Mouse (Mus musculus): ENCODE measurements around the gene Lrrc4c.

The Lrrc4c gene

GRCm38 (mm10) chr2:96853797-96854196 lies 535.8 kb downstream of the Lrrc4c start:
- no peak for DNase-seq (ENCODE audit: low spot score)

DNA sequence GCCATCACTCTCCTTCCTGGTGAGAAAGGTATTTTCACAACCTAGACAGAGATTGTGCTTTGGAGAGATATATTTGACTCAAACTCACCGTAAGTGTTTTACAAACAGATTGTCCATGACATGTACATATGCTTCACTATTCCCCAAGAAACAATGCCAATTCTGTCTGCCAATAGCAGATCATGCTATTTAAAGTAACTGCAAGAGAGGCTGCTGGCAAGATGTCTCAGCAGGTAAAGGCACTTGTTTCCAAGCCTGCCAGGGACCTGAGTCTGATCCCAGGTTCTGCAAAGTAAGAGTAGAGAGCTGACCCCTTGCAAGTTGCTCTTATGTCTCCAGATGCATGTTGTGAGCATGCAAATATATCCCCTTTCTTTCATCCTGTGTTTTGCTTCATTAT lies 558.1 kb downstream of the Lrrc4c start:
- DNase-seq (ENCODE audit: low spot score), result no peak

DNA sequence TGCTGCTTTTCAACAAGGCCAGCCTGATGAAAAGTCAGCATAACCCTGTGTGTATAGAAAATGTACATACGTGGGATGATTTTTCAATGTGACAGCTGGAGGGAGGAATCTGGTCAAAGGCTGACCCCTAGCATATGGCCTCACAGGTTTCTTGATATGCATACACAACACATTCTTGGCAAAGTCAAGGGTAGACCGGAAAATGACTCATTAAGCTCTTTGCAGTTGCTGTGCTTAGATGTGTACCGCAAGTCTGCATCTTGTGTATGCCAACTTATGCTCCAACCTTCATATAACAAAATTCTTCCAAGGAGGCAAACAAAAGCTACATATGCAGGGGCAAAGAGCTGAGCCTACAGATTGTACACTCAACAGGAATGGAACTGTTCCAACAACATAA lies 631.6 kb downstream of the Lrrc4c start:
- no peak for DNase-seq (ENCODE audit: low spot score)

DNA sequence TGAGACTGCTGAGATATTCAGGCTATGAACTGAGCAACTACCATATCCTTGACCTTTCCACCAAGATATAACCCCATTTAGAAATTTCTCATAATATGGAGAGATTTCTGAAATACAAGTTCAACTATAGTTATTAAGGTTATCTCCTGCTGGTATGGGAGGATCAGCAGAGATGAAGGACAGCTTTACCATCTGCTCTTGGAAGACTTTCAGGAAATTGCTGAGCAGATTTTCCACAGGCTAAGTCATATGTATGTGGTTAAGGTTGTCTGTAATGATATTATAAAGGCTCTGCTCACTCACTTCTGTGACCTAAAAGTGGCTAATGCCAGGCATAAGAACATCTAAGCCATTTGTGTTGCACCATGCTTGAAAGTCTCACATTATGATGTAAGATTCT lies 681.6 kb downstream of the Lrrc4c start:
- no peak for DNase-seq (ENCODE audit: low spot score)

DNA sequence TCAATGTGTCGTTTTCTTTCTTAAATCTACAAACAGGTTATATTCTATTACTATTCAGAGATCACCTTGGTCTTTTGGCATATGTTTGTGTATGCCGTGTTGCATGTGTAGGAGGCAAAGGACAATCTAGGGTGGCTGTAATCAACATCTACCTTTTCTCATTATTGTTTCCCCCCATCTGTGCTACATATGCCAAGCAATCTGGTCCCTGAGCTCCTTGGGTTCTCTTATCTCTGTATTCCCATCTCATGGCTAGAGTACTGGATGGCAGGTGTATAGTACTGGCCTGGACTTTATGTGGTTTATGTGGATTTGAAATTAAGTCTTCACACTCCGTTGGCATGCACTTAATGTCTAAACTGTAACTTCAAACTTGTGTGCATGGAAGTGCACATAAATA lies 700.4 kb downstream of the Lrrc4c start:
- DNase-seq (ENCODE audit: low spot score), result no peak

GRCm38 (mm10) chr2:97026991-97027390 lies 709.0 kb downstream of the Lrrc4c start:
- DNase-seq (ENCODE audit: low spot score), result no peak

- no peak for DNase-seq (ENCODE audit: low spot score)
These were observed 709.6 kb downstream of the Lrrc4c start for GRCm38 (mm10) chr2:97027585-97027984.

DNA sequence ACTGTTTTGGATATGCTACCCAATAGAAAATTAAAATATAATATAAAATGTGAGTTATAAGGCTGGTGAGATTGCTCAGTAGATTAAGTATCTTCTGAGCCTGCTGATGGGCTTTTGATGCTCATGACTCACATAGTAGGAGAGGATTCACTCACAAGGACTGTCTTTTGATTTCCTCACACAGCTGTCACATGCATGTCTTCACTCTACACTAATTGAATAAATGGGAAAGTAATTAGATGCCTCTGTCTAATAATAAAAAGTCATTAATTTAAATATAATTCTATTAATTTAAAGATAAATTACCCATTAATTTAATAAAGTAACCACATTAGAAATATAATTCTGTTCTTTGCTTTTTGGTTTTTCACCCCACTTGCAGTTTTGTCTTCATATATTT lies 718.4 kb downstream of the Lrrc4c start:
- no peak for DNase-seq (ENCODE audit: low spot score)

GRCm38 (mm10) chr2:97037024-97037814 lies 719.2 kb downstream of the Lrrc4c start:
- DNase-seq (ENCODE audit: low spot score), result no peak

GRCm38 (mm10) chr2:97044016-97044415 lies 726.0 kb downstream of the Lrrc4c start:
- no peak for DNase-seq (ENCODE audit: low spot score)

DNA sequence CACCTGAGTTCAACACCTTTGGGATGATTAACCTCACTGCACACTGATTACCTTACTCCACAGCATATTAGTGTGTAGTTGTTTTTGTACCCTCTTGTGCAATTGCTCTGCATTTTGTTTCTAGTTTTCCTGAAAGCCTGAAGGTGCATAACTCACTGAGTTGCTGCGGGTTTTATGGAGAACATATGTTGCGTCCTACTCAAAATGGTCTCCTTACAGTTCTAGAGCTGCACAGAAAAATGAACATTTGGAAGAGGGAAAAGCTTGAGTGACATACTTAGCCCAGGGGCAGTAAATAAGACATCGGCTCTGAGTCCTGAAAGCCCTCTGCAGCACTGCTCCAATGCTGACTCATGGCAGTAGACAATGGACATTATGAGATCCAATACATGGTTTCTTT lies 727.7 kb downstream of the Lrrc4c start:
- DNase-seq (ENCODE audit: low spot score), result no peak

GRCm38 (mm10) chr2:97080156-97080555 lies 762.2 kb downstream of the Lrrc4c start:
- no peak for DNase-seq (ENCODE audit: low spot score)

- no peak for DNase-seq (ENCODE audit: low spot score)
These were observed 780.0 kb downstream of the Lrrc4c start for GRCm38 (mm10) chr2:97097965-97098364.

GRCm38 (mm10) chr2:97103398-97104162 lies 785.6 kb downstream of the Lrrc4c start:
- DNase-seq (ENCODE audit: low spot score), result no peak

DNA sequence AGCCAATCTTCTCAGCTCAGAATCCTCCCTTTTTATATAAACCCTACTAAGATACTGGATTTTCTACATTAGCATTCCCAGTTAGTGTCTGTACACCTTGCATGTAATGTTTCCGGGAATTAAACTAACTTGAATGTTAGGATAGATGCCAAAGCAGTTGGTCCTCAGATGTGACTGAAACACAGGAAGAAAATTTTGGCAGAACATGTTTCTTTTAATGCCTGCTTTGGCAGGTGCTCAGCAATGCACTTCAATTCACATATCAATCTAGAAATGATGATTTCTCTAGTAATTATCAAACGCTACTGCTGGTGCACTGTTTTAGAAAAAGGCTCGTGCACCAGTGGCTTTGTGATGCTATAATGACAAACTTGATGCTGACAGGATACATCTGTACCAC lies 806.3 kb downstream of the Lrrc4c start:
- no peak for DNase-seq (ENCODE audit: low spot score)

GRCm38 (mm10) chr2:97138454-97138853 lies 820.5 kb downstream of the Lrrc4c start:
- DNase-seq (ENCODE audit: low spot score), result no peak

- DNase-seq (ENCODE audit: low spot score), result no peak
These were observed 833.7 kb downstream of the Lrrc4c start for GRCm38 (mm10) chr2:97151626-97152194.

GRCm38 (mm10) chr2:97165745-97166144 lies 847.8 kb downstream of the Lrrc4c start:
- DNase-seq (ENCODE audit: low spot score), result no peak

- DNase-seq (ENCODE audit: low spot score), result no peak
These were observed 860.4 kb downstream of the Lrrc4c start for GRCm38 (mm10) chr2:97178399-97178798.

DNA sequence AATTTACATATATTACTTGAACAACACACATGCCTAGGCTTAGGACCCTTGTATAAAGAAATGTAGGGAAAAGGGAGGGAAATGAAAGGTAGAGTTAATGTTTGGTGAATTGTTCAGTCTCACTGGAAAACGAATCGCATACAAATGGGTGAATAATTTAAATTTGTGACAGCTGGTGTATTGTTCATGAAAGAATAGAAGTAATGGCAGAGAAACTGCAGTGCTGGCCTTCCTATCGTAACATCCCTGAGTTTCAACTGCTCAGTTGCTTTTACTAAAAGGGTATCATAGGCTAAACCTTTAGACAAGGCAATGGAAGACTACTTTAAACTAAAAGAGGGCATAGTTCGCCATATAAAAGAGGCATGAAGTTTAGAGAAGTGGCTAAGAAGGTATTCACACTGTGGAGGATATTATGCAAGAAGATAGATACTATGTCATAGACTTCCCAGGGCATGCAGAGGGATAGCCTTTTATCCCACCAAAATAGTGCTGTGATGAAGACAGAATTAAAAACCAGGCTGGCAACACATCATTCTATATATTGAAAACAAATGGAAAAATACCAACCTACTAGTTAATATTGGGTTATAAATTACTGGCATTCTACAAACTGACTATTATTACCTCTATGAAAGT lies 879.1 kb downstream of the Lrrc4c start:
- DNase-seq (ENCODE audit: low spot score), result peak; percentile 6

- no peak for DNase-seq (ENCODE audit: low spot score)
These were observed 915.0 kb downstream of the Lrrc4c start for GRCm38 (mm10) chr2:97232966-97233365.

DNA sequence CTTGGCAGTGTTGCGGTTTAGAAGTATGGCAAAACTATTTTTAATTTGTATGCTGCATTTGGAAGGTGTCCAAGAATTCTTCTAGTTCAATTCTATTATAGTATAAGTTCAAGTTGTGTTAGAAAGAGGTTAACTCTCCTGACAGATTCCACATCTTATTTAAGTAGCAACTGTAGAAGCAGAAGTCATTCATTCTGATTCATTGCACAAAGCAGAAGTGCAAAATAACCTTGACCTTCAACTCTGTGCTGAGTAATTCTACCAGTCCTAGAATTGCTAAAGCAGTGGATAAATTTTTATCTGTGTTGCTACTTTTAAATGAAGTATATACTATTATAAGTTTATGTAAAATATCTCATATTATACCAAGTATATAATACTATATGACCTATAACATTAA lies 916.1 kb downstream of the Lrrc4c start:
- DNase-seq (ENCODE audit: low spot score), result no peak

DNA sequence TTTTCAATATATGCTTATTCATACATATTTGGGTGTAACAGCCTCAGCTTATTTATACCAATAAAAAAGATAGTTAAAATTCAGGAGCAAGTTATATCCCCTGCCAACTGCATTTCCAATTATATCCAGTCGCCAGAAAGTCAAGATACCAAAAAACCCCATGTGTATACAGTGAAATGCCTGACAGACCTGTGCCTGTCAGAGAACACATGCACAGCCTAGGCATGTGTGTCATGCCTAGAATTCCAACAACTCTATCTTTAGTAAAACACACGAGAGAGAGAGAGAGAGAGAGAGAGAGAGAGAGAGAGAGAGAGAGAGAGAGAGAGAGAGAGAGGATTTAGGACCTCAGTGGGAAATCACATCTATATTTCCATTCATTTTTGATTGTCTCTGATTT lies 956.7 kb downstream of the Lrrc4c start:
- DNase-seq (ENCODE audit: low spot score), result no peak

All from embryo, embryonic 10 days (tissue).